Mouse (Mus musculus) cerebellum, adult 2 months (tissue): ENCODE measurements around the gene Mas1.

ENCODE experiments used
- CTCF ChIP-seq: fragments of 200-500 bp; IDR thresholded peaks from 2 replicates; pipeline ENCODE4 v1.5.1; 2011; ENCODE audit warnings: low read depth, mild to moderate bottlenecking, control low read depth, low read length, moderate library complexity, borderline replicate concordance; ENCODE audit not compliant: insufficient read depth
- POLR2A ChIP-seq: fragments of 200-500 bp; IDR thresholded peaks from 2 replicates; pipeline ENCODE4 v1.6.1; 2011; ENCODE audit warnings: low read length, control low read depth, borderline replicate concordance; ENCODE audit not compliant: insufficient read depth

GRCm38 (mm10) chr17:12868640-12869039, 697 bp upstream of the Mas1 start:
- no peak for TF ChIP-seq POLR2A
- TF ChIP-seq CTCF: no peak
